Mouse (Mus musculus) MEL (cell line): ENCODE measurements around the gene Selplg. TPM values are rescaled to one million over a fixed set of nuclear protein-coding genes. Genes with fewer than 3 reads are reported as not detected.

Source experiments
- DNase-seq: peaks from one replicate; pipeline ENCODE4 v3.0.0; 2011; ENCODE audit warnings: low read depth, low spot score
- H3K27ac ChIP-seq: 2 replicates; pipeline ENCODE4 v1.5.1; 2012; ENCODE audit warnings: low read depth, mild to moderate bottlenecking, control low read depth, low read length, moderate library complexity; ENCODE audit not compliant: control insufficient read depth
- H3K27me3 ChIP-seq, 2 experiments: fragments of 150-350 bp in 1 of 2; sonication (generic) in 1 of 2; 2 replicates each; pipeline ENCODE4 v1.6.1; 2012; ENCODE audit warnings: low read length in 2 of 2, mild to moderate bottlenecking in 2 of 2, improper control_type of control experiment in 1 of 2, moderate library complexity in 1 of 2; ENCODE audit not compliant: insufficient read depth in 2 of 2, control insufficient read depth in 1 of 2
- H3K36me3 ChIP-seq, 2 experiments: 2 replicates each; pipeline ENCODE4 v1.6.1; 2012 to 2014; ENCODE audit warnings: low read length in 2 of 2, improper control_type of control experiment in 1 of 2, inconsistent platforms in 1 of 2, mild to moderate bottlenecking in 1 of 2; ENCODE audit not compliant: insufficient read depth in 2 of 2, control insufficient read depth in 1 of 2
- H3K4me1 ChIP-seq, 2 experiments: fragments of 150-350 bp in 1 of 2; sonication (generic) in 1 of 2; 2 replicates each; pipeline ENCODE4 v1.6.1; 2012; ENCODE audit warnings: low read length in 2 of 2, improper control_type of control experiment in 1 of 2, mild to moderate bottlenecking in 1 of 2; ENCODE audit not compliant: insufficient read depth in 2 of 2, control insufficient read depth in 1 of 2
- H3K4me3 ChIP-seq, 2 experiments: fragments of 150-350 bp in 1 of 2; sonication (generic) in 1 of 2; 2 replicates each; pipeline ENCODE4 v1.5.1; 2012; ENCODE audit warnings: low read depth in 2 of 2, low read length in 2 of 2, mild to moderate bottlenecking in 2 of 2, moderate library complexity in 2 of 2, control low read depth in 1 of 2, improper control_type of control experiment in 1 of 2; ENCODE audit not compliant: control insufficient read depth in 1 of 2, insufficient read depth in 1 of 2
- H3K79me2 ChIP-seq: 2 replicates; pipeline ENCODE4 v1.6.1; 2012; ENCODE audit warnings: mild to moderate bottlenecking, low read length, moderate library complexity; ENCODE audit not compliant: control insufficient read depth, poor library complexity, insufficient read depth
- H3K9ac ChIP-seq: 2 replicates; pipeline ENCODE4 v1.6.1; 2012; ENCODE audit warnings: low read depth, mild to moderate bottlenecking, control low read depth, low read length, moderate library complexity; ENCODE audit not compliant: control insufficient read depth, poor library complexity, severe bottlenecking
- H3K9me3 ChIP-seq: fragments of 150-350 bp; sonication (generic); replicated peaks from 2 replicates; pipeline ENCODE4 v1.6.1; 2012; ENCODE audit warnings: mild to moderate bottlenecking, low read length, improper control_type of control experiment, moderate library complexity; ENCODE audit not compliant: insufficient read depth
- BHLHE40 ChIP-seq: IDR thresholded peaks from 2 replicates; pipeline ENCODE4 v1.6.1; 2012; ENCODE audit warnings: low read depth, mild to moderate bottlenecking, inconsistent platforms, low read length, improper control_type of control experiment, borderline replicate concordance
- CHD1 ChIP-seq: IDR thresholded peaks from 2 replicates; pipeline ENCODE4 v1.6.1; 2012; ENCODE audit warnings: low read depth, mild to moderate bottlenecking, inconsistent platforms, low read length, improper control_type of control experiment
- CTCF ChIP-seq, 3 experiments: IDR thresholded peaks in 2 of 3; conservative IDR thresholded peaks in 1 of 3; 2 replicates each; pipeline ENCODE4 v1.5.1; 2011 to 2012; ENCODE audit warnings: low read length in 3 of 3, low read depth in 2 of 3, mild to moderate bottlenecking in 2 of 3, improper control_type of control experiment in 1 of 3, inconsistent platforms in 1 of 3, mixed read lengths in 1 of 3, moderate library complexity in 1 of 3; ENCODE audit not compliant: control insufficient read depth in 1 of 3, insufficient read depth in 1 of 3, poor library complexity in 1 of 3, severe bottlenecking in 1 of 3
- E2F4 ChIP-seq: IDR thresholded peaks from 2 replicates; pipeline ENCODE4 v1.6.1; 2011; ENCODE audit warnings: low read depth, low read length, improper control_type of control experiment, borderline replicate concordance
- EP300 ChIP-seq, 2 experiments: IDR thresholded peaks; 2 replicates each; pipeline ENCODE4 v1.6.1; 2011; ENCODE audit warnings: improper control_type of control experiment in 2 of 2, low read length in 2 of 2, low read depth in 1 of 2, mild to moderate bottlenecking in 1 of 2
- ETS1 ChIP-seq: IDR thresholded peaks from 2 replicates; pipeline ENCODE4 v1.6.1; 2012; ENCODE audit warnings: low read depth, mild to moderate bottlenecking, inconsistent platforms, low read length, improper control_type of control experiment, moderate library complexity
- GABPA ChIP-seq: IDR thresholded peaks from 2 replicates; pipeline ENCODE4 v1.6.1; 2012; ENCODE audit warnings: low read depth, mild to moderate bottlenecking, inconsistent platforms, low read length, improper control_type of control experiment, moderate library complexity
- GATA1 ChIP-seq: IDR thresholded peaks from 2 replicates; pipeline ENCODE4 v1.6.1; 2011; ENCODE audit warnings: low read depth, low read length, improper control_type of control experiment
- MEF2A ChIP-seq: IDR thresholded peaks from 2 replicates; pipeline ENCODE4 v1.6.1; 2014; ENCODE audit warnings: low read depth, mild to moderate bottlenecking, inconsistent platforms, low read length, improper control_type of control experiment; ENCODE audit not compliant: poor library complexity, insufficient replicate concordance, severe bottlenecking; ENCODE audit errors: extremely low read depth
- MYB ChIP-seq: IDR thresholded peaks from 2 replicates; pipeline ENCODE4 v1.6.1; 2011; ENCODE audit warnings: mild to moderate bottlenecking, low read depth, low read length, improper control_type of control experiment
- NELFE ChIP-seq: IDR thresholded peaks from 2 replicates; pipeline ENCODE4 v1.6.1; 2011; ENCODE audit warnings: low read depth, low read length, improper control_type of control experiment
- NRF1 ChIP-seq: IDR thresholded peaks from 2 replicates; pipeline ENCODE4 v1.6.1; 2014; ENCODE audit warnings: low read depth, mild to moderate bottlenecking, inconsistent platforms, low read length, improper control_type of control experiment, moderate library complexity; ENCODE audit not compliant: poor library complexity, insufficient read depth, severe bottlenecking
- POLR2A ChIP-seq, 2 experiments: IDR thresholded peaks; 2 replicates each; pipeline ENCODE4 v1.6.1; 2011 to 2012; ENCODE audit warnings: low read length in 2 of 2, mild to moderate bottlenecking in 2 of 2, control low read depth in 1 of 2, improper control_type of control experiment in 1 of 2, low read depth in 1 of 2, moderate library complexity in 1 of 2; ENCODE audit not compliant: control insufficient read depth in 1 of 2, insufficient read depth in 1 of 2, poor library complexity in 1 of 2
- POLR2AphosphoS2 ChIP-seq: IDR thresholded peaks from 2 replicates; pipeline ENCODE4 v1.6.1; 2011; ENCODE audit warnings: low read length, improper control_type of control experiment
- POLR2AphosphoS5 ChIP-seq: IDR thresholded peaks from 2 replicates; pipeline ENCODE4 v1.6.1; 2012; ENCODE audit warnings: low read depth, borderline replicate concordance, mild to moderate bottlenecking, inconsistent platforms, low read length, moderate library complexity, mixed read lengths
- RAD21 ChIP-seq: IDR thresholded peaks from 2 replicates; pipeline ENCODE4 v1.6.1; 2011; ENCODE audit warnings: mild to moderate bottlenecking, low read depth, low read length, improper control_type of control experiment
- RCOR1 ChIP-seq: IDR thresholded peaks from 2 replicates; pipeline ENCODE4 v1.6.1; 2012; ENCODE audit warnings: low read depth, mild to moderate bottlenecking, inconsistent platforms, low read length, improper control_type of control experiment
- SIN3A ChIP-seq: IDR thresholded peaks from 2 replicates; pipeline ENCODE4 v1.6.1; 2012; ENCODE audit warnings: low read length, improper control_type of control experiment, inconsistent platforms
- SMC3 ChIP-seq: IDR thresholded peaks from 2 replicates; pipeline ENCODE4 v1.6.1; 2011; ENCODE audit warnings: low read depth, low read length, improper control_type of control experiment
- TAL1 ChIP-seq: IDR thresholded peaks from 2 replicates; pipeline ENCODE4 v1.6.1; 2012; ENCODE audit warnings: mild to moderate bottlenecking, inconsistent platforms, low read length, moderate library complexity, mixed read lengths
- TBP ChIP-seq: IDR thresholded peaks from 2 replicates; pipeline ENCODE4 v1.8.0; 2011; ENCODE audit warnings: low read depth, low read length, improper control_type of control experiment
- TCF12 ChIP-seq: IDR thresholded peaks from 2 replicates; pipeline ENCODE4 v1.6.1; 2014; ENCODE audit warnings: low read depth, mild to moderate bottlenecking, inconsistent platforms, low read length, improper control_type of control experiment, moderate library complexity
- UBTF ChIP-seq: IDR thresholded peaks from 2 replicates; pipeline ENCODE4 v1.6.1; 2012; ENCODE audit warnings: low read depth, mild to moderate bottlenecking, inconsistent platforms, low read length, improper control_type of control experiment, moderate library complexity, borderline replicate concordance; ENCODE audit not compliant: insufficient read depth
- USF1 ChIP-seq: IDR thresholded peaks from 2 replicates; pipeline ENCODE4 v1.6.1; 2014; ENCODE audit warnings: low read depth, mild to moderate bottlenecking, inconsistent platforms, low read length, improper control_type of control experiment, moderate library complexity
- ZC3H11A ChIP-seq: IDR thresholded peaks from 2 replicates; pipeline ENCODE4 v1.6.1; 2012; ENCODE audit warnings: low read depth, mild to moderate bottlenecking, inconsistent platforms, low read length, improper control_type of control experiment
- ZMIZ1 ChIP-seq: IDR thresholded peaks from 2 replicates; pipeline ENCODE4 v1.6.1; 2012; ENCODE audit warnings: low read depth, mild to moderate bottlenecking, inconsistent platforms, low read length, improper control_type of control experiment, moderate library complexity
- polyA plus RNA-seq, 2 experiments: library from polyadenylated mRNA; stranded (reverse) in 1 of 2; unstranded in 1 of 2; fragments of >175 nt in 1 of 2; fragments of >200 nt in 1 of 2; gene quantifications; 2 replicates each; pipeline versions ENCODE4 v1.2.1 to v1.2.4; 2012; ENCODE audit warnings: low replicate concordance in 2 of 2, low read depth in 1 of 2; ENCODE audit not compliant: insufficient read length in 2 of 2, insufficient read depth in 1 of 2, missing spikeins in 1 of 2
- total RNA-seq: library from RNA; depleted of rRNA; stranded (reverse); fragments of 300-350 nt; gene quantifications from 2 replicates; pipeline ENCODE4 v1.2.3, GENCODE M21; 2012

Selplg gene
- total and polyA plus RNA-seq, 3 experiments = 24.2 to 48.2 TPM; not detected in 1

DNA sequence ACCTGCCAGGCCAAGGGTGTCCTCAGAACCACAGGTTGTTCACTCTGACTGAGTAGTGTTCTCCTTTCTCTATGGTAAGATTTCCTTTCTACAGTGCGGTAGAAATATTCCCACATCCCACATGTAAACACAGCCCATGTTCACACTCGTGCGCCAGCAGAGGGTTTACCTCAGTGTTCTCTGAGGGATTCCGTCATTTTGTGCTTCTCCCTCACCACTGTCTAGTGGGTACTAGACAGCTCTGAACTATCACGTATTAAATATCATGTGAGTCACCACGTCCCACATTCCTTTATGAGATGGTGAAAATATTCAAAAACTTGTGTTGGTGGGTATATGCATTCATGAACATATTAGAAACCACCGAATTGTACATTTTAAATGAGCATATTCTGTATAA is 20.0 kb upstream of the Selplg start:
- Histone ChIP-seq H3K79me2 (no peaks in the 10 kb centered on the region), H3K9me3 (no peaks in the 10 kb centered on the region), H3K9ac (no peak overlapping the region), H3K4me3 (no peak overlapping the region), H3K4me1 (no peaks in the 10 kb centered on the region), H3K27me3 (no peaks in the 10 kb centered on the region), H3K27ac (no peak overlapping the region), H3K36me3 (peaks cover 0 to 5% of the 10 kb centered on the region in 2 experiments; a peak in 2 of 4 replicates)
- no peak for DNase-seq
- TF ChIP-seq USF1 (no peak), TCF12 (no peak), MEF2A (no peak), ZMIZ1 (no peak), TBP (no peak), SMC3 (no peak), NELFE (no peak), UBTF (no peak), RCOR1 (no peak), MYB (no peak), POLR2A (IDR thresholded peaks at IDR 0.05; ENCODE audit: control insufficient read depth in 1 of 2, insufficient read depth in 1 of 2, low read depth in 1 of 2, low read length in 2 of 2, poor library complexity in 1 of 2) (no peak), BHLHE40 (no peak)

- Histone ChIP-seq H3K79me2 (no peaks in the 10 kb centered on the region), H3K9me3 (no peaks in the 10 kb centered on the region), H3K27ac (no peak overlapping the region), H3K4me3 (no peak overlapping the region), H3K9ac (no peak overlapping the region), H3K4me1 (0 out of 4 replicates have a peak, but pooled peaks cover 0 to 2% of the 10 kb centered on the region in 2 experiments), H3K27me3 (no peaks in the 10 kb centered on the region), H3K36me3 (peaks cover 0 to 5% of the 10 kb centered on the region in 2 experiments; a peak in 2 of 4 replicates)
- no peak for DNase-seq
- no peak for TF ChIP-seq POLR2AphosphoS5
These were observed 18.3 kb upstream of the Selplg start for GRCm38 (mm10) chr5:113850680-113851230.

DNA sequence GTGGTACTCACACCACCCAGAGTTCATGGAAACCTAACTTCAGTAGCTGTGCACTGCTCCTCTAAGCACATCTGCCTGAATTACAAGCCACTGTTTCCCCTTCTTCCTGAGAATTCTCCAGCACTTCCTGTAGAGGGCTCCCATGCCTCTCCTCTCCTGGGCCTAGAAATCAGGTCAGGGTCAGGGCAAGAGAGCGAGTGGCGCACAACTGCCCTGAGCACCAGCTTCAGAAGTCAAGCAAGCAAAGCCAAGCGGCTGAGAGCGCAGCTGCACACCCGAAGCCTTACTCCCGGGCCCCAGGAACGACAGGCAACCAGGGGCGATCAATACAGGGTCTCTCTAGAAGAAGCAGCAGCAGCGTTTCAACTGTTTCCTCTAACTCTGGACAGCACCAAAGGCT is 15.2 kb upstream of the Selplg start:
- peaks cover 0 to 5% of the 10 kb centered on the region in 2 experiments; a peak in 2 of 4 replicates for H3K36me3 ChIP-seq
- 0 out of 4 replicates have a peak, but pooled peaks cover 0 to 2% of the 10 kb centered on the region in 2 experiments for H3K4me1 ChIP-seq
- no peak overlapping the region for H3K9ac ChIP-seq

More for the DNA sequence above, 15.2 kb upstream of the Selplg start:
- no peak overlapping the region for H3K4me3 ChIP-seq
- H3K27me3 ChIP-seq = no peaks in the 10 kb centered on the region
- no peak overlapping the region for H3K27ac ChIP-seq
- no peaks in the 10 kb centered on the region for H3K9me3 ChIP-seq
- DNase-seq = no peak
- H3K79me2 ChIP-seq = no peaks in the 10 kb centered on the region
- TF ChIP-seq GATA1 = no peak
- no peak for TF ChIP-seq E2F4
- no peak for TF ChIP-seq CHD1
- TF ChIP-seq SIN3A = no peak
- no peak for TF ChIP-seq CTCF (IDR thresholded peaks at IDR 0.05 in 2 of 3, conservative IDR thresholded peaks at IDR 0.05 in 1 of 3; ENCODE audit: control insufficient read depth in 1 of 3, insufficient read depth in 1 of 3, low read depth in 2 of 3, low read length in 3 of 3, poor library complexity in 1 of 3, severe bottlenecking in 1 of 3)
- TF ChIP-seq POLR2AphosphoS2 = no peak
- TF ChIP-seq ZC3H11A = no peak
- TF ChIP-seq EP300 (IDR thresholded peaks at IDR 0.05; ENCODE audit: low read depth in 1 of 2, low read length in 2 of 2) = no peak
- TF ChIP-seq USF1 = no peak
- no peak for TF ChIP-seq BHLHE40
- no peak for TF ChIP-seq UBTF
- TF ChIP-seq ETS1 = no peak
- TF ChIP-seq TAL1 = no peak
- no peak for TF ChIP-seq NRF1
- no peak for TF ChIP-seq ZMIZ1
- TF ChIP-seq RAD21 = no peak
- no peak for TF ChIP-seq GABPA
- TF ChIP-seq, all 39 proteins: peak for 0
